Mouse (Mus musculus): ENCODE data around the gene Prl7b1.

Gene Prl7b1

DNA sequence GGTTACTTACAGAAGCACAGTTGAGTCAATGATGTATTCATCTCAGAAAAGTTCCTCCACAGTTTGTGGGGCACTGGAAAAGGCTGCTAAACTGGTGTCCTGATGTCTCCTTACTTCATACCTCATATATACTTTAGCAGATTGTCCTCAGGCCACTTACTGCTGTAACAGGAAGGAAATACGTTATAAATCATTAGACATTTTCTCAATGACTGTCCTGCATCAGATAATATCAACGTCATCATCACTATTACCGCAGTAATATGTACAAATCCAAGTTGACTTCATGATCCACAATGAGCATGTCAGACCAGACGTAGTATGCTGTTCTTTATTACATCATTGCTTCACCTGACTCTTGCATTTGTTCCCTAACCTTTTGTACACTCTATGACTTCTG, at the start of gene Prl7b1:
Prl7b1 (minus strand) TSS at position 101 of the 400 bp plus-strand sequence.
- DNase-seq = no peak

DNA sequence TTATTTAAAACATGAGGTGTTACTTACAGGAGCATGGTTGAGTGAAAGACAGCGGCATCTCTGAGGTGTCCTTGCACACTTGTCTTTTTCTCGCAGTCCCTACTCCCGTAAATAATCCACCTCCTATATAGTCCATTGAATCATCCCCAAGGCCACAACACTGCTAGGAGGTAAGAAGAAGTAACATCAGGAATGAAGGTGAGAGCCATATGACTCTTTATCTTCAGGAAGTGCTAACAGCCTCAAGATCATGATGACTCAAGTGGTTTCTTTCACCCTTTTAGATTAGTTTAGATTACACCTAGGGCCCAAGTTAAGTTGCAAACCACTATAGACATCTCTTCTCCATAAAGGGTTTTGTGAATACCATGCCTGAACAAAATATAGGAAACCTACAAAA, 32.0 kb upstream of the Prl7b1 start, which contains the start of gene Prl7a1:
Prl7a1 (minus strand) TSS at position 101 of the 400 bp plus-strand sequence.
- no peak for DNase-seq

DNA sequence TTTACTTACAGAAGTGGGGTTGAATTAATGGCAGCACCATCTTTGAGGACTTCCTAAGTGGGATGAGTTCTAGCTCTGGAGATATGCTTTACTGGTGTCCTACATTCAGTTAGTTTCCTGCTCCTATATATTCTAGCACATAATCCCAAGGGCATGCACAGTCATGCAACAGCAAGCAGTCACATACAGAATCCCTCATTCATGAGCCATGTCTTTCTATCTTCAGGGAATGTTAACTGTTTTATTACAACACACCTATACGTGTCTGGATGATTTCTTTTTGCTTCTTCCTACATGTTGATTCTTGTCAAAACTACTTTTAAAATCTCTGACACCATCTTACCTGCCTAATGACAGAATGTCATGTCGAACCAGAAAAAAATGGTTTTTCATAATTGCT, 28.3 kb downstream of the Prl7b1 start, which contains the start of gene Prl8a1:
Prl8a1 (minus strand) TSS at position 101 of the 400 bp plus-strand sequence.
- no peak for DNase-seq

DNA sequence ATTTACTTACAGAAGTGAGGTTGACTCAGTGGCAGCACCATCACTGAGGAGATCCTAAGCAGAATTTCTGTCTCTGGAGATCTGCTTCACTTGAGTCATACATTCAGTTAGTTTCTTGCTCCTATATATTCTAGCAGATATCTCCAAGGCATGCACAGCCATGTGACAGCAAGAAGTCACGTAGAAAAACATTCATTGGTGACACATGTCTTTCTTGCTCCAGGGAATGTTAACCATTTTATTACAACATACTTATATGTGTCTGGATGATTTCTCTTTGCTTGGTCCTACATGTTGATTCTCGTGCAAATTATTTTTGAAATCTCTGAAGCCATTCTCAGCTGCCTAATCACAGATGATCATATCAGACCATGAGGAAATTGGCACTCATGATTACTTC, 45.9 kb downstream of the Prl7b1 start, which contains the start of gene Prl8a9:
Prl8a9 (minus strand) TSS at position 101 of the 400 bp plus-strand sequence.
- DNase-seq = no peak

DNA sequence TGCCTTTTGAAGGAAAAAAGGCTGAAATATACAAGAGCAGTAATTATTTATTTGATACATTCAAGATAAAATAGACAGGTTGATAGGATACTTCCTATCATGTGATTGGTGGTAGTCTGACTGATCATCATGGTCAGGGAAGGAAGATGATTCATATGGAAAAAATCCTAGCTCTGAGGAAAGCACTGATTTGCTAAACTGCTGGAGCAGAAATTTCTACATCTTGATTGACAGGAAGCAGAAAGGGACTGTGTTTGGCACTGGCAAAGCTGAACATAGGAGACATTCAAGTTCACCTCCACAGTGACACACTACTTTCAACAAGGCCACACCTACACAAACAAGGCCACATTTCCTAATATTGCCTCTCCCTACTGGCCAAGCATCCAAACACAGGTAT, 57.0 kb downstream of the Prl7b1 start:
- DNase-seq = no peak

Measured in lung, postnatal 10 days (tissue).